Mouse (Mus musculus) mature B cell (primary cell): ENCODE results near the gene Wdr38.

Experiments
- in situ Hi-C: fragments of 300-500 bp; cut with MboI; formaldehyde crosslinking; loops from 2 replicates; pipeline ENCODE4 v1.14.3; 2019

Gene Wdr38

DNA sequence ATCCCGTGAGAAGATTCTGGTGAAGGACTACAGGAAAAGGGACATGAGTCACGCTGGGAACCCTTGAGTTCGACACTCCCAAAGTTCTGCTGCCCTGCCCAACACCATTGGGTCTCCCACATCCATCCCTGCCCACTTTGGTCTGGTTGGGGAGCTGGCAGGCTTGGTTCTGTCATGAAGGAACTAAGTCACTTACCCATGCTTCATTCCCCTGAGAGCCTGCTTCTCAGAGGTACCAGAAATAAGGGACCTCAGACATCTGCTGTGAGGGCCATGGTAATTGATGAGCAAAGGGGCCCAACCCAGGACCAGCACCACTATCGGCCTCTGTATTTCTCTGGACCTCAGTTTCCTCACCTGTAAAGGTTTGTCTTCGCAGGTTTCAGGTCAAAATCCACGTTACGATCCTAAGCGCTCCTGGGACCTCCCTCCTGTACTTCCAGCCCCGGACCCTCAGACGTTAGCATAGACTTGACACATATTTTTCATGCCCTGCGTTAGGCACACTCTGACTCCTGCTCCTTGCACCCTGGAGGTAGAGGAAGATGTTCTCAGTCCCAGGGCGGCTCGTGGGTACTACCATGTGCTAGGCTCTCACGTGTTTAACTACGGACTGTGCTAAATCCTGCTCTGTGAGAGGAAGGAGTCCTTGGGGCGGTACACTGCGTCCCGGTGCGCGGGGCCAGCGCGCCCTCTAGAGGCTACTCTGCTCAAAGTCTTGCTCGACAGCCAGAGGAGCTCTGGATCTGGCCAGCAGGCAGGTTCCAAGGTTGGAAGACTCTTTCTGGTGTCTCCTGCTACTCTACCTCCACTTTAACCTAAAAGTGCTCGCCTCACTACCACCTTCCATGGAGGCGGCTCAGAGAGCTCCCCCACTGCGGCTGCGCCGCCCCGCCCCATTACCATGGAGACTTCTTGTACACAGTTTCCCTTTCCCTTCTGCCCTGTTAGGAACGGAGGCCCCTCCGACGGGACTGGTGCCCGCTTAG is at the start of gene Wdr38:
Wdr38 (plus strand) TSS at position 91 of the 989 bp plus-strand sequence.
- in situ Hi-C loops = loop anchor here (5.0 kb wide), 1 partner anchor 70 kb away; the partner anchor contains the start of gene Nr6a1

DNA sequence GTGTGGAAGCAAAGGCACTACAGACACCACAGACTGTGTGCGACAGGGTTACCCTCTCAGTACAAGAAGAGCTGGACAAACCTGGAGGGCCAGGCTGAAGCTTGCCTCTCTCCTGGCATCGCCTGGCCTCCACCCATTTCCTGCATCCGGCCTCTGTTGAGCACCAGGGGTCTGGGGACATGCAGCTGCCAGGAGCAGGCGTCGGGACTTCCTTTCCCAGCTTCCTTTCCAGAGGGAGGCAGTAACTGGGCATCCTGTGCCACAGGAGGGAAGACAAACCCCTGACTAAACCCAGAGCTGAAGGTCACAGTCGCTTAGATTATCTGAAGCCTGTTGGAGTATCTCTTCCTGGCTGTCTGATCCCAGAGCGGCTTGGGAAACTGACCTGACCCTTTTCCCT is 49.7 kb upstream of the Wdr38 start:
- in situ Hi-C loops = no loop called here

DNA sequence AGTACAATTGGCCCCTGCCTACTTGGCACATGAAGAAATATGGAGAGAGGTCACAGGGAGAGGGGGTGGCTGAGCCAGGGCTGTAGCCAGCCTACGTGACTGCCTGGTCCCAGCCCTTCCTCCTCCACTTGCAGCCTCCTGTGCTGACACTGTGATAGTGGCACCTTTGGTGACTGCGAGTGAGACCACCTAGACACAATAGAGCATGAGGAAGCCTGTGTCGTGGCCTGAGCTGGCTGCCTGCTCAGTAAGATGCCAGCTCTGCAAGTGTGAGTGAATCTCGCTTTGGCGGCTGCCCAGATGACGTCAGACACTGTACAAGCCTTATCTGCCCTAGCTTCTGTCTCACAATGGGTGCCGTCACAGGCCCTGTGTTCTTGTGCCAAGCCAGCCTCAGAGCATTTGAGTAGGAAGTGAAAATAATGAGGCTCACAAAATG is 47.0 kb upstream of the Wdr38 start:
- in situ Hi-C loops = no loop called here

DNA sequence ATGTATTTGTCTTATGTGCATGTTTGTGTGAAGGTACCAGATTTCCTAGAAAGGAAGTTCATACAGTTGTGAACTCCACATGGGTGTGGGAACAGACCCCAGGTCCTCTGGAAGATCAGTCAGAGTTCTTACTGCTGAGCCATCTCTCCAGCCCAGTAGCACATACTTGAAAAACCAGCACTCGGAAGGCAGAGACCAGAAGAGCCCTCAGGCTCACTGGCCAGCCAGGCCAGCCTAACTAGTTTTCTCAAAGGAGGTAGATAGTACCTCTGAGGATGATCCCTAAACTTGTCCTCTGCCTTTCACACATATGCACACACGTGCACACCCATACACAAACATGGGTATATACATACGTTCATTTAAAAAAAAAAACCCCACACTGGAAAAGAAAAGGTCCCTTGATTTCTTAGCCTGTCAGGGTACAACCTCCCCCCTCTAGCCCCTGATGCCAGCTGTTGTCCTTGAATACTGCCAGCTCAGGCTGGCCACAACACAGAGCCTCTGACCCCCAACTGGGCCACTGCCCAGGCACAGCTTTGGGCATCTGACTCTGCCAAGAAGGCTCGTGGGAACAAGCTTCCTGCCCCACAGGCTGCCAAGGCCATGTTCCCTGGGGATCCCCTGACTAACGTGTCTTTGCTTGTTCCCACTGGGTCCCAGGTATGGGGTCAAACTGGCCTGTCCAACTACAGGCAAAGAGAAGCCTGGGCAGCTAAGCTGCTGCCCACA is 44.0 kb upstream of the Wdr38 start:
- in situ Hi-C loops = no loop called here

DNA sequence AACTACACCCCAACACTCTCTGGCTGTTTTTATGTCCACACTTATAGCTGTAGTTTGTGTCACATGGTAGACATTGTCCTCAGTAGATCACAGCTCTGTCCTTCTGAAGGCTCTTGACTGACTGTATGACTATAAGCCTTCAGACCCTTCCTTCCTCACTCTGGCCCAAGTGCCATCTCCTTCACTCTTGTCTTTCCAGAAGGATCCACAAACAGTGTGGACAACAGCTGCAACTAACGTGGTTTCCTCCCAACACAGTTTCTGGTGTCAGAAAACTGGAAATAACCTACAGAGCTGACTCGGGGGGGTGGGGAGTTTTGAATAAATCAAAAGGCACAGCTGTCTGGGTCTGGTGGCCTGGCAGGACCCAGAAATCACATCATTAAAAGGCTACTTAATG is 41.2 kb upstream of the Wdr38 start:
- in situ Hi-C loops = no loop called here

DNA sequence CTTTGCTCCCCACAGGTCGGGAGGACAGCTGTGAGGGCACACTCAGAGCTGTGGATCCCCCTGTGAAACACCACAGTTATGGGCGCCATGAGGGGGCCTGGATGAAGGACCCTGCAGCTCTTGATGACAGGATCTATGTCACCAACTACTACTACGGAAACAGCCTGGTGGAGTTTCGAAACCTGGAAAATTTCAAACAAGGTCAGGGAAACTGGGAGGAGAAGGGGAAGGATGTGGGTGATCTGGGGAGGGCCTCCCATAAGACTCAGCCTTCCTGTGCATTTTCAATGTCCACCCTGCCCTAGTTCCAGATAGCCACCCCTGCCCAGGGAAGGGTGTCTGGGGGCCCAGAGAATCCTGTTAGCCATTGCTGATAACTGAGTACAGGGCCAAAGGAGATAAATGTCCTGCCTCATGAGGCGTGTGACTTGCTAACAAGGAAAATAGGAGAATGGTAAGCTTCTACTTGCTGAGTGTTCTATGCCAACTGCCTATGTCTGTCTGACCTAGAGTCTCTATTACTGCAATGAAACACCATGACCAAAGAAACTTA is 39.5 kb upstream of the Wdr38 start:
- in situ Hi-C loops = no loop called here

DNA sequence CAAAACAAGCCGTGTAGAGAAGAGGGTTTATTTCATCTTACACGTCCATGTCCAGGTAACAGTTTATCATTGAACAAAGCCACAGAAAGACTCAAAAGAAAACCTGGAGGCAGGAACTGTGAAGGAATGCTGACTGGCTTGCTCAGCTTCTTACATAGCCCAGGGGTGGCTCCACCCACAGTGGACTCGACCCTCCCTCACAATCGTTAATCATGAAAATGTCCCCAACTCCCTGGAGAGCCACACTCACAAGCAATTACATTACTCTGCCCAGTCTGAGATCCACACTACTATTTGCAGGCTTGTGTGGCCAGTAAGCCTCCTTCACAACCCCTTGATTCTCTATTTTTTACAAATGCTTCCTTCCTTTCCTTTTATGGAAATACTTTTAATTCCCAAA is 33.1 kb upstream of the Wdr38 start:
- in situ Hi-C loops = no loop called here

DNA sequence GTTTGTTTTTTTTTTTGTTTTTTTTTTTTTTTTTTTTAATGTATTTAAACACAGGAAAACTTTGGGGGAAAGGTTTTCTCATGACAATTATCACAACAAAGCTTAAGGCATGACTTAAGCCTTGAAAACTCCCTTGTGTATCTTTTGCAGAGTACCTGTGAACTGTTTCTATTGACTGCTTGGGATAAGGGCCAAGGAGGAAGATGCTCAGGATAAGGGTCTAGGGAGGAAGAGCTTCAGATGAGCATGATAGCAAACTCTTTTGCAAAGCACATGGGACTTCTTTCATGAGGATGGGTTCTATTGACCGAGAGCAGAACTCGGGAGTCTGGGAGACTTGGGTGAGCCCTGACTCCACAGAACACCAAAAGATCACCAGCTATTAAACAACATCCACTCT is 27.6 kb upstream of the Wdr38 start:
- in situ Hi-C loops = no loop called here

DNA sequence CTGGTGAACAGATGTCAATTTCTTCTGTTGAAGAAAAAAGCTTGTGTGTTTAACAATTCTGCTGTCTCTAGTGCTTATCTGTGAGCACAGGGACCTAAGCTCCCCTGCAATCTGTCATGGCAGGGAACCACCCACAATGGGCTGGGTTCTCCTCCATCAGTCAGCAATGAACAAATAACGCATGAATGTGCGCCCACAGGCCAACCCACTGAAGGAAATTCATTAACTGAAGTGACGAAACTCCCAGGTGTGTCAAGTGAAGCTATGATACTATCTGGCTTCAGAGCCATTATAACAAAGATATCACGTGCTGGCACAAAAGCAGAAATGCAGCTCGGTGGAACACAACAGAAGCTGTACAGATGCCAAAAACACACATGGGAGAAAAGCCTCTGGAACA is 27.2 kb upstream of the Wdr38 start:
- in situ Hi-C loops = no loop called here

DNA sequence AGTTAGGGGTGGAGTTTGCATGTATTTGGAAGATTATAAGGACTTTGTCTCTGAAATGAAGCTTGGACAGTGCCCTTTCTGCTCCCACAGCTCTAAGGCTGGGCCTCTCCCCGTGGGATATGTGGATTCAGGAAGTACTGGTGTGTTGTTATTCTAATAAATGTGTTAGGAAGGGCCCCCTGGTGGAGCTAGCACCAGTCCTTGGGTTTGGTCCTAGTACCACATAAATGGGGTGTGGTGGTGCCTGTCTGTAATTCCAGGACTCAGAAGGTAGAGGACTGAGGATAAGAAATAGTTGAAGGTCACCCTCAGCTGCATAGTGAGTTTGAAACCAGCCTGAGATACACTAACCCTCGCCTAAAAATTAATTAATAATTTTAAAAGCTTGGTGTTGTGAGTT is 24.1 kb upstream of the Wdr38 start:
- in situ Hi-C loops = no loop called here

DNA sequence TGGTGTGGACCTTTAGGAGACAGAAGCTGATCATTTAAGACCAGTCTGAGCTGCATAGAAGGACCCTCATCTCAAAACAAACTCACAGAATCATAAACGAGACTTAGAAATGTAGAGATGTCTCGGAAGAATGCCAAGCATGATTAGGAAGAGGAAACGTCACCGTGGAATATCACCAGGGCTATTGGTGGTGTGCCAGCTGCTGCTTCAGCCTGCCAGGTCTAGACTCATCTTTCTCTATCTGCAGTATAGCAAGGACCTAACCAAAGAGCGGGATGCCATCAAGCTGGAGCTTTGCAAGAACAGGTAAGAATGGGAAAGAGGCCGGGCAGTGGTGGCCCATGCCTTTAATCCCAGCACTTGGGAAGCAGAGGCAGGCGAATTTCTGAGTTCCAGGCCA is 23.6 kb upstream of the Wdr38 start:
- in situ Hi-C loops = no loop called here

DNA sequence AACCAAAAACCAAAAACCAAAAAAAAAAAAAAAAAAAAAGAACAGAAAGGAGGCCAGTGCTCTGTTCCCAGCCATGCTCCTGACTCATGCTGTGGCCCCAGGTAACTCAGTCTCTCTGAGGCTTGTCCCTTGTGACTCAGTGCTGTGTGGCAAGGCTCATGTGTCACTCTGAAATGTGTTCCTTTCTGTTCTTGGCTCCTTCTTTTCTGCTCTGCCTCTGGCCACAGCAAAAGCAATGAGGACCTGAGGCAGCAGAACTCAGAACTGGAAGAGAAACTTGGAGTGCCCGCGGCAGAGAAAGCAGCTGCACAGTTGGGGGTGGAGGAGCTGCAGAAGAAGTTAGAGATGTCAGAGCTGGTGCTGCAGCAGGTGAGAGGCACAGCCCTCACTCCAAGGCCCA is 23.1 kb upstream of the Wdr38 start:
- in situ Hi-C loops = no loop called here

DNA sequence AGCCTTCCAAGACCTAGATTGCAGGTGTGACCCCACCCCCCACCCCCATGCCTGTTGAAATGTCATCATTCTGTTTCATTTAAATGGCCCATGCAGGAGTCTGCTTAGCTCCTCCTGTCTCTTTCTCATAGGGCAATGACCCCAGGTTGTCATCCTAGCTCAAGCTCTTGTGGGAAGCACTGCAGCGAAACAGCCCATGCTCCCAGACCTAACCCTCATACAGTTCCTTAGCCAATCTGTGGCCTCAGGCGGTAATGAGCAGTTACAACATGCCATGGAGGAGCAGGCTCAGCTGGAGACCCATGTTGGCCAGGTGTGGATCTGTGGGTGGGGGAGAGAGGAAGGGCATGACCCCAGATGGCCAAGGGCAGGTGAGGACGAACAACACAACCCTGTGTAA is 22.1 kb upstream of the Wdr38 start:
- in situ Hi-C loops = no loop called here

DNA sequence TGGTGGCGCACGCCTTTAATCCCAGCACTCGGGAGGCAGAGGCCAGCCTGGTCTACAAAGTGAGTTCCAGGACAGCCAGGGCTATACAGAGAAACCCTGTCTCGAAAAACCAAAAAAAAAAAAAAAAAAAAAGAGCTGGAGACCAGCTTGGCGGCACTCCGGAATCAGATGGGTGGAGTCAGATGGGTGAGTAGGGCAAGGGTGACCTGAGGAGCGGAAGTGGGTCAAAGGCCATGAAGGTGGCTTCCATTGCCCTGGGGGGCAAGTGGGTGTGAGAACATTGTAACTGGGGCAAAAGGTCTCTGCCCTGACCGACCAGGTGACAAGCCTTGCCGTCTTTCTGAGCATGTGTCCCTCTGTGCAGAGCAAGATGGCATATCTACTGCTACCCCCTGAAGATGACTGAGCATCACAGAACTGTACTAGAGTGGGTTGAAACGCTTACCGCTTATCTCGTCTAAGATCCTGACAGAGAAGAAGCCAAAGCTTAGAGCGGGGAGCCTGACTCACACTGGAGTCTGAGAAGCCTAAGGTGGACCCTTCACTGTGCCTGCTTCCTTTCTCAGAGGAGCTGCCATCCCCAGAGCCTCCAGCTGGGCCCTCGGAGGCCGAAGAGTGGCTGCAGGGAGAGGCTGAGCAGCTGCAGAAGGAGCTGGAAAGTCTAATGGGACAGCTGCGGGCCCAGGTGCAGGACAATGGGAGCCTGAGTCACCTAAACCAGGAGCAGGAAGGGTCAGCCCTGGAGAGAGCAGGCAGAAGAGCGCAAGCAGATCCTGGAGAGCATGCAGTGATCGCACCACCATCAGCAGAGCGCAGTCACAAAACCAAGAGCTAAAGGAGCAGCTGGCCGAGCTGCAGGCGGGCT is 21.1 kb upstream of the Wdr38 start:
- in situ Hi-C loops = no loop called here

DNA sequence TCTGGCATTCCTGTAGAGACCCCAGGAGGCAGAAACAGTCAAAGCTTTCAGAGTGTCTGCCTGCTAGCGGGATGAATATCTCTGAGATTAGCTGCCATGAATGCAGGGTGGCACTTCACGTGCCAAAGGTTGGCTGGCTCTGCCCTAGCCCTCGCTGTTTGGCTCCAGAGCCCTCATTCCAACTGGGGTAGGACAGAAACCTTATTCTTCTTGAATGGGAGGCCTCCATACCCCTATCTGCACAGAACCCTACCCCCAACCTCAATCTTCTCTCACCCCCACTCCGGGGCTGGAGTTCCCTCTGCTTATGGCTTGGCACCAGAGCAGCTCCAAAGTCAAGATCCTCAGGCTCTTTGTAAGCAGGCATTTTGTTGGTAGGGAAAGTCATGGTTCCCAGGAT is 19.4 kb upstream of the Wdr38 start:
- in situ Hi-C loops = no loop called here

DNA sequence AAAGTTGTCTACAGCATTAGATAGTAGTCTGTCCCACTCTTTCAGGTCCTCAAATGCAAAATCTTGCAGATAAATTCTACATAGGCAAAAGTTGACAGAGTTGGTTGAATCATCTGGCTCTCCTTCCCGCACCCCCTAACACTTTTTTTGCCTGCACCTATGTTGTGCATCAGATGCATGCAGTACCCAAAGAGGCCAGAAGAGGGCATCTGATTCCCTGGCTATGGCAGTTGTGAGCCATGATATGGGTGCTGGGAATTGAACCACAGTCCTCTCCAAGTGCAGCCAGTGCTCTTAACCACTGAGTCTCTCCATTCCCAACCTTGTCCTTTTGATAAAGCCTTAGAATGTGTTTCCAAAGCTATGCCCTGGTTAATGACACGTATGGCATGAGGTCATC is 13.8 kb upstream of the Wdr38 start:
- in situ Hi-C loops = no loop called here

DNA sequence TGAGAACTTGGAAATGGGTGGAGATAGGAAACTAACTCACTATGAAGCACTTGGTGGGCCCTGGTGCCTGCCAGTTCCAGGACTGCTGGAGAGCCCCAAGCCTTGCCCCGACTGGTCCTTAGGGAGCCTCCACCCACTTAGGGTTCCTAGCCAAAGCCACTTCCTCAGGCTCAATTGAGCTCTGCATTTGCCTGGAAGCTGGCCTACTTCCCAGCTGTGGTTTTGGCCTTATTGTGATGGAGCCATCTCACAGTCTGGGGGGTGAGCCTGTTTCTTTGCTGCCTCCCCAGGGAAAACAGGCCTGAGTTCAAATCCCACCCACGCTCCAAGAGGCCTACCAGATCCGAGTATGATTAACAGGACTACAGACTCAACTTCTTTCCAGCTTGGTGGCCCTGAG is 10.7 kb upstream of the Wdr38 start:
- in situ Hi-C loops = no loop called here

DNA sequence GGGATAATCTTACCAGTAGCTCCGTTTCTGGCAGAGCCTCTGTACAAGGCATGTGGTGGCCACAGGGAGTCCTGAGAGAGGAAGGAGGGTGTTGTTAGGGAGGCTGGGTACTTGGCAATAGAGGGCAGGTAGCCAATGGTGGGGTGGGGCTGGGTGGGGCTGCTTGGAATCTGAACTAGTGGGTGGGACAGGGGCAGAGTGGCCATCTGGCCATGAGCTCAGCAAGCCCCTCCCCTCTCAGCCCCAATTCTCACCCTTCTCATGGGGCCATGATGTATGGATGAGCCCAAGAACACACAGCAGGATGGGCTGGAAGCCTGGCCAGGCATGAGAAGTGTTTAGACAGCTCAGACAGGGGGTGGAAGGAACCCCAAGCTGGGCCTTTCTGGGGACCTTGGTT is 9.9 kb upstream of the Wdr38 start:
- in situ Hi-C loops = no loop called here

DNA sequence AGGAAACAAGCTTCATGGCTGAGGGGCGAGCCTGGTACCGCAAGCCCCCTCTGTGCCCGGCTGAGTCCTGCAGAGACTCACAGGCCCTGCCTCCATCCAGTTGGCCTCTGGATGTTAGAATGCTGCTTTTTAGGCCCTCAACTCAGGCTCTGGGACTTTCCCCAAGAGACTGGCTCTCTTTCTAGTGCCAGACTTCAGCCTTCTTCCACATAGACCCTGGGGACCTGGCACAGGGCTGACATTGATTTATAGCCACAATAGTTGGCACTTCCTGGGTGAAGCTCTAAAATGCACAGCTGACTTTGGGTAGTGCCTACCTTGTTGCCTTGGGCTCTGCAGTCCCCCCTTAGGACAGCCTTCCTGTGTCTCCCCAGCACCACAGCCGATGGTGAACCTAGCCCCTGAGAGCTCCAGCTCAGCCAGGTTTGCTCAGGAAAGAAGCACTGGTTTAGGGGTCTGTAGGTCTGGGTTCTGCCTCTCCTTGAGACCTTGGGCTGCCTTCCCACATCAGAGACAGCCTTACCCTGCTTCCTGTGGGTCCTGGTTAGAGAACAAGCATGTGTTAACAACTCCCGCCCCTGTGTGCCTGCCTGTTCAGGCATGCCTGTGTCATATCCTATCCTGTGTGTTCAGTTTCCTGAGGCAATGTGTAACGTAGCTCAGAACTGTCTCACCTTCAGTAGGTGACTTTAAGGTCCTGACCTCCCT is 9.3 kb upstream of the Wdr38 start:
- in situ Hi-C loops = no loop called here

DNA sequence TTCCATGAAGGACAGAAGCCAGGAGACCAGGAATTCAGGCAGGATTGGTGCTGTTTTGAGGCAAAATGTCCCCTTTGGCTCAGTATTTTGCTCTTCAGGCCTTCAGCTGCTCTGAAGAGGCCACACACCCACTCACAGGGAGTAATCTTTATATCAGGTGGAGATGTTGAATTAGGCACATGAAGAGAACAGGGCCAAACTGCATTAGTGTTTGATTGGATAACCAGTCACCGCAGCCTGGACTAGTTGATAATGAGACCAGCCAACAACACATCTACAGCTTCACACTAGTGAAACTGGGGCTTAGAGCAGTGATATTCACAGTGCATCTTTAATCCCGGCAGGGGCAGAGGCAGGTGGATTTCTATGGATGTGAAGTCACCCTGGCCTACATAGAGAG is 8.3 kb upstream of the Wdr38 start:
- in situ Hi-C loops = no loop called here

DNA sequence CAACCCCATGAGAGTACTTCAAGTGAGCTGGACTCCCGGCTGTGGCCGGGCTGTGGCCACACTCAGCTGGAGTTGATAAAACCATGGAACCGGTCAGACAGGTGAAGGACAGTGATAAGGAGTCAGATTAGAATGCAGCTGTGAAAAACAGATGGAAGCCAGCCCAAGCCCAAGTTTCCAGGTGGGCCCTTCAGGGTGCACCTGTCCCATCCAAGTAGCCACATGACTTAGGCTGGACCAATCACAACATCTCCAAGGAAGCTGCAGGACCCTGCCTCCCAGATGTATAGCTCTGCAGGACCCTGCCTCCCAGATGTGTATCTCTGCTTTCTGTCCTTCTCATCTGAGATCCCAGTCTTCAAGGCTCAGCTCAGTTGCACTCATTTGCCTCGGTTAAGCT is 5.3 kb upstream of the Wdr38 start:
- in situ Hi-C loops = no loop called here
